Mouse (Mus musculus): Measurements from ENCODE around the gene Phkg1. TPM values are rescaled to one million over a fixed set of nuclear protein-coding genes. Genes with fewer than 3 reads are reported as not detected.
"Not testable (repeated sequence)": the region's sequence is repeated elsewhere in the genome, so short reads cannot be mapped to it uniquely, and the experiment has no call there.

Gene Phkg1
- 0.27 and 0.31 TPM in 2 replicates for polyA plus RNA-seq (2012; rRNA removed)

- DNase-seq (ENCODE audit: low read depth, low spot score) = no peak
- 93% methylated on average over 1 of the region's 1 CpGs for WGBS
Measured at GRCm38 (mm10) chr5:129898449-129898848, at the start of gene Phkg1. Gene Phkg1, minus strand, starts transcription at chr5:129898549.

- no peak for DNase-seq (ENCODE audit: low read depth, low spot score)
- 39% methylated on average over 2 of the region's 2 CpGs for WGBS
Measured at GRCm38 (mm10) chr5:129947528-129948033, 49.2 kb upstream of the Phkg1 start.

- 77% methylated on average over 1 of the region's 1 CpGs for WGBS
- DNase-seq (ENCODE audit: low read depth, low spot score) = no peak
Measured at GRCm38 (mm10) chr5:129943402-129943801, 45.1 kb upstream of the Phkg1 start.

- WGBS = 1% methylated on average over 49 of the region's 82 CpGs
- not testable (repeated sequence) for DNase-seq (ENCODE audit: low read depth, low spot score)
Measured at GRCm38 (mm10) chr5:129942073-129942939, 44.0 kb upstream of the Phkg1 start.

GRCm38 (mm10) chr5:129941495-129942045 is 43.2 kb upstream of the Phkg1 start, which contains the start of gene Vkorc1l1:
Gene Vkorc1l1, plus strand, starts transcription at chr5:129941970.
- WGBS = 1% methylated on average over 59 of the region's 59 CpGs
- peak; percentile 89 for DNase-seq (ENCODE audit: low read depth, low spot score)

GRCm38 (mm10) chr5:129940736-129941494 is 42.6 kb upstream of the Phkg1 start:
- WGBS = 2% methylated on average over 9 of the region's 9 CpGs
- DNase-seq (ENCODE audit: low read depth, low spot score) = no peak

GRCm38 (mm10) chr5:129940281-129940680 is 41.9 kb upstream of the Phkg1 start:
- no peak for DNase-seq (ENCODE audit: low read depth, low spot score)
- 34% methylated on average over 2 of the region's 2 CpGs for WGBS

- no peak for DNase-seq (ENCODE audit: low read depth, low spot score)
- WGBS = 63% methylated on average over 4 of the region's 4 CpGs
Measured at GRCm38 (mm10) chr5:129936941-129937340, 38.6 kb upstream of the Phkg1 start.

GRCm38 (mm10) chr5:129929924-129930855 is 31.8 kb upstream of the Phkg1 start:
- WGBS = 39% methylated on average over 9 of the region's 9 CpGs
- no peak for DNase-seq (ENCODE audit: low read depth, low spot score)

GRCm38 (mm10) chr5:129925933-129926332 is 27.6 kb upstream of the Phkg1 start:
- WGBS = 28% methylated on average over 5 of the region's 5 CpGs

GRCm38 (mm10) chr5:129924820-129925452 is 26.6 kb upstream of the Phkg1 start:
- no peak for DNase-seq (ENCODE audit: low read depth, low spot score)
- WGBS = 60% methylated on average over 8 of the region's 8 CpGs

More at GRCm38 (mm10) chr5:129925933-129926332, 27.6 kb upstream of the Phkg1 start:
- no peak for DNase-seq (ENCODE audit: low read depth, low spot score)

- 95% methylated on average over 4 of the region's 4 CpGs for WGBS
- no peak for DNase-seq (ENCODE audit: low read depth, low spot score)
Measured at GRCm38 (mm10) chr5:129921972-129922371, 23.6 kb upstream of the Phkg1 start.

GRCm38 (mm10) chr5:129919320-129919719 is 21.0 kb upstream of the Phkg1 start:
- 49% methylated on average over 8 of the region's 8 CpGs for WGBS
- no peak for DNase-seq (ENCODE audit: low read depth, low spot score)

- no peak for DNase-seq (ENCODE audit: low read depth, low spot score)
- WGBS = 76% methylated on average over 9 of the region's 9 CpGs
Measured at GRCm38 (mm10) chr5:129918752-129919151, 20.4 kb upstream of the Phkg1 start.

GRCm38 (mm10) chr5:129918065-129918651 is 19.8 kb upstream of the Phkg1 start:
- no peak for DNase-seq (ENCODE audit: low read depth, low spot score)
- WGBS = 87% methylated on average over 24 of the region's 24 CpGs

- WGBS = 71% methylated on average over 11 of the region's 11 CpGs
- DNase-seq (ENCODE audit: low read depth, low spot score) = not testable (repeated sequence)
Measured at GRCm38 (mm10) chr5:129915491-129915890, 17.1 kb upstream of the Phkg1 start.

GRCm38 (mm10) chr5:129914024-129914423 is 15.7 kb upstream of the Phkg1 start:
- no peak for DNase-seq (ENCODE audit: low read depth, low spot score)
- 42% methylated on average over 2 of the region's 2 CpGs for WGBS

GRCm38 (mm10) chr5:129909591-129909990 is 11.2 kb upstream of the Phkg1 start:
- 78% methylated on average over 7 of the region's 7 CpGs for WGBS
- no peak for DNase-seq (ENCODE audit: low read depth, low spot score)
